Mouse (Mus musculus): ENCODE results near the gene Tvp23a.

DNA sequence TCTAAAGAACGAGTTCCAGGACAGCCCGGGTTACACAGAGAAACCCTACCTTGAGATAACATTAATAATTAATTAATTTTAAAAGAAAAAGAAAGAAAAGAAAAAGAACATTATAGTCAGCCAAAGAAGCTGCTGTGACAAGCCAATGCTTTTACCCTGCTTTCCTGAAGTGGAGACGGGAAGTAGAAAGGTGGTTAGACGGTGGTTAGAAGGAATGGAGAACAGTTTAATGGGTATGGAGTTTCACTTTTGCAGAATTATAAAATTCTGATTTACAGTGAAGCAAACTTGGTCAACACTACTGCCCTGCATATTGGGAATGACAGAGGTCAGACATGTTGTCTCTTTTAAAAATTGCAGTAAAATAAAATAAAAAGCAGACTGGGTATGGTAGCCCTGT lies 5.4 kb downstream of the Tvp23a start:
- TF ChIP-seq EP300 (IDR thresholded peaks at IDR 0.05; ENCODE audit: low read depth) (no peak), CTCF (IDR thresholded peaks at IDR 0.05; ENCODE audit: low read depth) (no peak)
